Mouse (Mus musculus) midbrain, embryonic 12.5 days (tissue): ENCODE data around the gene Inpp5f. TPM values are rescaled to one million over a fixed set of nuclear protein-coding genes. Genes with fewer than 3 reads are reported as not detected.

ENCODE experiments used
- ATAC-seq: fragments of 200-750 bp; cut with Nextera tagmentation; 2 replicates; pipeline ENCODE4 v1.8.0; 2017; ENCODE audit warnings: low read depth, moderate TSS enrichment, moderate library complexity; ENCODE audit not compliant: low FRiP score
- H3K27ac ChIP-seq: fragments of 300-500 bp; sonication (generic); replicated peaks from 2 replicates; pipeline ENCODE4 v1.5.1; 2016; ENCODE audit warnings: mild to moderate bottlenecking
- H3K27me3 ChIP-seq: fragments of 300-500 bp; sonication (generic); 2 replicates; pipeline ENCODE4 v1.6.1; 2016; ENCODE audit warnings: mild to moderate bottlenecking
- H3K36me3 ChIP-seq: fragments of 300-500 bp; sonication (generic); 2 replicates; pipeline ENCODE4 v1.6.1; 2016
- H3K4me1 ChIP-seq: fragments of 300-500 bp; sonication (generic); 2 replicates; pipeline ENCODE4 v1.6.1; 2016
- H3K4me2 ChIP-seq: fragments of 300-500 bp; sonication (generic); replicated peaks from 2 replicates; pipeline ENCODE4 v1.6.1; 2016; ENCODE audit warnings: mild to moderate bottlenecking, moderate library complexity
- H3K4me3 ChIP-seq: fragments of 300-500 bp; sonication (generic); 2 replicates; pipeline ENCODE4 v1.5.1; 2016; ENCODE audit warnings: mild to moderate bottlenecking
- H3K9ac ChIP-seq: fragments of 300-500 bp; sonication (generic); replicated peaks from 2 replicates; pipeline ENCODE4 v1.6.1; 2016; ENCODE audit warnings: mild to moderate bottlenecking, moderate library complexity
- H3K9me3 ChIP-seq: fragments of 300-500 bp; sonication (generic); 2 replicates; pipeline ENCODE4 v1.6.1; 2016; ENCODE audit warnings: mild to moderate bottlenecking
- WGBS: fragments of 180-500 bp; shearing (Covaris S2); methylation state at CpG from one replicate; pipeline ENCODE4 v1.1.7; 2016; 5-methylcytosine and 5-hydroxymethylcytosine counted together
- polyA plus RNA-seq: library from polyadenylated mRNA; unstranded; fragments of >200 nt; fragmentation: Nextera tagmentation; extraction: Ambion mirVana; gene quantifications from 2 replicates; pipeline ENCODE4 v1.2.1, GENCODE M21; 2016

Gene Inpp5f
- polyA plus RNA-seq, 1 experiment from 2014 or later = 143 TPM

DNA sequence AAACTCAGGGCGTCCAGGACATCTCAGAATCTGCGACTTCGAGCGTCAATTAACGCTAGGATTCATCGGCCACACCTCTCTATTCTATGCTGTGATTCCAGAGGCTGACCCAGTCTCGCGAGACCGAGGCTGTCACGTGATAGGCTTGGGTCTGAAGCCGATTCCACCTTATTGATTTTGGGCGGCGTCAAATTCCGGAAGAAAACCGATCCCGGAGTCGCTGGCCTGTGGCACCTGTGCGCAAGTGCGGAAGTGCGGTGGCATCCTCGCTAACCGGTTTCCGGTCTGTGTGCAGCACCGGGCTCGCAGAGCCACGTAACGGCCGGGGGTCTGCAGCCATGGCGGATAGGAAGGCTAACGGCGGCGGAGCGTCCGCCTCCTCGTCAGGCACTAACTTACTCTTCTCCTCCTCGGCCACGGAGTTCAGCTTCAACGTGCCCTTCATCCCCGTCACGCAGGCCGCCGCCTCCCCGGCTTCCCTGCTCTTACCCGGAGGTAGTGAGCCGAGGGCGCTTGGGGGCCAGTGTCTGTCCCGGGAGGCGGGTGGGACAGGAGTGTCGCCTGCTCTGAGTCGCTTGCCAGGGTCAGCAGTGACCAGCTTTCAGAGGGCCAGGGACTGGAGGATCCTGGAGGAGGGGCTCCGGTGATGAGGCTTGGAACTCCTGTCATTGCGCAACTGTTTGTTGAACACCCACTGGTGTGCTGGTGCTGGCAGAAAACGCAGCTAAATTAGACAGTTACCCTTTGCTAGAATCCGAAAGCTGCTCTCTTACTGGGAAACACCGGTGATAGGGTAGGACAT lies 133.8 kb downstream of the Inpp5f start, which contains the start of gene Sec23ip:
Gene Sec23ip (plus strand): TSS at position 260 of the 802 bp plus-strand sequence.
- Histone ChIP-seq H3K4me2 (peak within 1 kb of the TSS; percentile 70), H3K27ac (peak within 1 kb of the TSS; percentile 54), H3K9ac (peak within 1 kb of the TSS; percentile 96), H3K36me3 (0 out of 2 replicates have a peak, but pooled peaks cover under 1% of the 10 kb centered on the region), H3K27me3 (peaks cover 10% of the 10 kb centered on the region), H3K4me1 (peaks cover 17% of the 10 kb centered on the region), H3K9me3 (no peaks in the 10 kb centered on the region), H3K4me3 (peak within 1 kb of the TSS; percentile 87)
- under 1% methylated on average over 55 of the region's 55 CpGs for WGBS
- peak; percentile 85 for ATAC-seq

Other genes with a start within 250 kb of the Inpp5f start
- 10.8 and 13.6 TPM in 2 replicates for gene Rgs10, start 192.6 kb upstream of the Inpp5f start, polyA plus RNA-seq
- gene Tial1, start 149.6 kb upstream of the Inpp5f start, polyA plus RNA-seq = 39.4 and 41.3 TPM in 2 replicates
- 3.9 and 4.6 TPM in 2 replicates for gene Bag3, start 87.7 kb upstream of the Inpp5f start, polyA plus RNA-seq
- 74.8 and 78.8 TPM in 2 replicates for gene Mcmbp, start 129.2 kb downstream of the Inpp5f start, polyA plus RNA-seq
- 42.6 and 42.8 TPM in 2 replicates for gene Sec23ip, start 133.6 kb downstream of the Inpp5f start, polyA plus RNA-seq